Mouse (Mus musculus): ENCODE measurements at regions not wholly inside any gene's neighbourhood (a gene's known extent, or its start where the extent isn't known, plus 50 kb on each side); places are given as distances from the start of the nearest gene placed in this dataset.

DNA sequence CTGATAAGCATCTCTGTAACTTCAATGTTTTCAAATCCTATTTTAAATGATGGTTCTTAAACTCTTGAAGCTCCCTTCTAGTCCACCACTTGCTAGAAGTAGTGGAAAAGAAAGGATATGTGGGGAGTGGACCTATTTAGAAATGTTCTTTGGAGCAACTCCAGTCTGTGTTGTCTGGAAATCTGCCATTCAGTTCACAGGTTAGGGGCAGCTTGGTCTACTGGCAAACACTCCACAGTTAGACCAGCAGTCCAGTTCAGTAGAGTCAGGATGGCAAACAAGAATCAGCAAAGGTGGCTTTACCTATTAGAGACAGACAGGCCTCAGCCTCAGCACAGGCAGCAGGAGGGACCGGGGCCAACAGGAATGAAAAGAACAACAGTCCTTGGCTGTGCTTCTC lies 67.3 kb upstream of the Dpyd start:
- DNase-seq (ENCODE audit: low spot score in 2 of 2), result no peak

GRCm38 (mm10) chr3:118500234-118500633 lies 61.7 kb upstream of the Dpyd start:
- peak; percentile 31 to 44 for DNase-seq (ENCODE audit: low spot score in 2 of 2)

DNA sequence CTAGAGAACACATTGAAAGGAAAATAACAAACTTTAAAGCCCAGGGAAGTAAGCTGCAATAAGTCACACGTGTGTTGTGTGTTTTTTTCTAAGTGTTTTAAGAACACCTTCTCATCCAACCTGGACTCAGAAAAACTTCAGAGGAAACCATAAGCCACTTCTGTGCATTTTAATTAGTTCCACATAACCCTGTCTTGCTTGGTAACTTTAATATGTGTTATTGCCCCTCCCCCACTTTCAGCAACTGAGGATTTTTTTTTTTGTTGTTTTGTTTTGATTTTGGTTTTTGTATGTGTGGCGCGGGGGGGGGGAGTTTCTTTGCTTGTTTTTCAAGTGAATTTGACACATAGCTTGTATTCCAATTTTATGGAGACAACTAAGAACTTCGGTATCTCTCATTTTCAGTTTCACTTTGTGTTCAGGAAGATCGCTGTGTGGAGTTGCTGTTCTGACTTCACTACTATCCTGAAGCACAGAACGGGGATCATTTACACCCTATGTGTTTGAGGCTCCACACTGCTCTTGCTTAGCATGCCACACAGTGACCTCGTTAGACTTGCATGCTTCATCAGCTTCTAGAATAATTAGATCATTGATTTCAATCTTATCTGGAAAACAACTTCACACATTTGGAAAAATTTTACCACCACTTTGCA lies 54.2 kb upstream of the Dpyd start:
- no peak for DNase-seq (ENCODE audit: low spot score in 2 of 2)

DNA sequence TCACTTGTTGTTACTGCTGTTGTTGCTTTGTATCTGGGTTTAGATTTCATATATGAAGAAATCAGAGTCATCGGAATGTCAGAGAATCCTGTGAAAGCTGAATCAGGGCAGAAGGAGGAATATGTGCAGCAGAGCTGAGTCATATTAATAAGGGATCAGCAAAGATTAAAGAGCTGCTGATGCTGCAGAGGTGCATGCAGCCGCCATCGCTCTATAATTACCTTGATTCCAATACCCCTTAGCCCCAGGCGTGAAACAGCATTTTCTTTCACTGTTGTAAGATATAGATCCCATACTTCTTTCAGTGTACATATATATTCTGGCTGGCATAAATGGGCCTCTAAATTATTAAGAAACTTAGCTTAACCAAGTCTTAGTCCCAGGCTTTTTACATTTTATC lies 51.1 kb upstream of the Dpyd start:
- DNase-seq (ENCODE audit: low spot score in 2 of 2), result no peak

- DNase-seq (ENCODE audit: low spot score in 2 of 2), result no peak
Observed at GRCm38 (mm10) chr3:118511969-118512368, 50.0 kb upstream of the Dpyd start.

All from frontal cortex, postnatal 14 days (tissue).